Mouse (Mus musculus): ENCODE data around the gene Sgsm3. TPM values are rescaled to one million over a fixed set of nuclear protein-coding genes. Genes with fewer than 3 reads are reported as not detected.

Gene Sgsm3
- total and polyA plus RNA-seq, 2 experiments from 2014 or later, result 60.6 to 91.4 TPM

DNA sequence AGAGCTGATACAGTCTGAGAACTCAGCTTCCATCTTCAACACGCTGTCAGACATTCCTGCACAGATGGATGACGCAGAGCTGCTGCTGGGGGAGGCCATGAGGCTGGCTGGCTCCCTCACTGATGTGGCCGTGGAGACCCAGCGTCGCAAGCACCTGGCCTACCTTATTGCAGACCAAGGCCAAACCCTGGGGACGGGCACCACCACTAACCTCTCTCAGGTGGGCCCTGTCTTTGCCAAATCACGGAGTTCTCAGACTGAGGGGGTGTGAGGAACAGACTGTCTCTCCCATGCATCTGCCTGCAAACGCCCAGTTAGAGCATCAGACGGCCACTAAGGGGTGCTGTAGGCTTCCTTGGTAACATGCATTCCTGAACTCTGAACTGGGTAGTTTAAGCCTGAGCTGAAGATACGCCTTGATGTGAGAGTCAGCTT is 31.1 kb downstream of the Sgsm3 start:
- H3K9me3 ChIP-seq (ENCODE audit: low read length), result no peaks in the 10 kb centered on the region
- no peak overlapping the region for H3K4me2 ChIP-seq (ENCODE audit: low read depth, low read length)
- no peak overlapping the region for H3K27ac ChIP-seq
- 65% methylated on average over 10 of the region's 10 CpGs for WGBS
- TF ChIP-seq CTCF (IDR thresholded peaks at IDR 0.05; ENCODE audit: low read depth), result peak; percentile 58
- H3K27me3 ChIP-seq (ENCODE audit: insufficient read depth, low read length), result no peaks in the 10 kb centered on the region
- DNase-seq (ENCODE audit: low spot score), result peak; percentile 49
- no peak for ATAC-seq
- no peak overlapping the region for H3K9ac ChIP-seq (replicated peaks; ENCODE audit: low read length)
- no peaks in the 10 kb centered on the region; the same call in 1 of the 2 replicates for H3K4me1 ChIP-seq (ENCODE audit: insufficient read depth, low read length)
- H3K4me3 ChIP-seq (ENCODE audit: low read length), result no peak overlapping the region
- peaks cover 42% of the 10 kb centered on the region for H3K36me3 ChIP-seq (ENCODE audit: insufficient read depth, low read length)

DNA sequence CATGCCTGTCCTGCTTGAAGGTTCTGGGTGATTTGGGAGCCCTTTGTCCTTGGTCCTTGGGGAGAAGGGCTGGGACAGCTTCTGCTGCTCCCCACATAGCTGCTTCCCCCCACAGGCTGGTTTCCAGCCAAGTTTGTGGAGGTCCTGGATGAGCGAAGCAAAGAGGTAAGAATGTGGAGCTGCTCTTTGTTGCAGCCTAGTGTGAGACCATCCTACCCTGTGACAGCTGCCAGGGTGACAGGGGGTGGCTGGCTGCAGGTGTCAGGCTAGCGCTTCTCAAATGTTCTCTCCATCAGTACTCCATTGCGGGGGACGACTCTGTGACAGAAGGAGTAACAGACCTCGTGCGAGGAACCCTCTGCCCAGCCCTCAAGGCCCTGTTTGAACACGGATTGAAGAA is 32.5 kb downstream of the Sgsm3 start:
- peak overlapping the region; percentile 48 for H3K27ac ChIP-seq
- no peak for ATAC-seq
- H3K27me3 ChIP-seq (ENCODE audit: insufficient read depth, low read length), result no peaks in the 10 kb centered on the region
- H3K9me3 ChIP-seq (ENCODE audit: low read length), result no peaks in the 10 kb centered on the region
- H3K4me2 ChIP-seq (ENCODE audit: low read depth, low read length), result no peak overlapping the region
- H3K4me3 ChIP-seq (ENCODE audit: low read length), result no peak overlapping the region
- peaks cover 48% of the 10 kb centered on the region for H3K36me3 ChIP-seq (ENCODE audit: insufficient read depth, low read length)
- peak; percentile 30 for DNase-seq (ENCODE audit: low spot score)
- H3K4me1 ChIP-seq (ENCODE audit: insufficient read depth, low read length), result no peaks in the 10 kb centered on the region; the same call in 1 of the 2 replicates
- TF ChIP-seq CTCF (IDR thresholded peaks at IDR 0.05; ENCODE audit: low read depth), result no peak
- 69% methylated on average over 7 of the region's 7 CpGs for whole genome bisulfite sequencing
- no peak overlapping the region for H3K9ac ChIP-seq (replicated peaks; ENCODE audit: low read length)

GRCm38 (mm10) chr15:81011523-81011922 is 34.0 kb downstream of the Sgsm3 start:
- 75% methylated on average over 3 of the region's 3 CpGs for WGBS

GRCm38 (mm10) chr15:81012359-81012758 is 34.8 kb downstream of the Sgsm3 start:
- H3K9ac ChIP-seq (replicated peaks; ENCODE audit: low read length), result no peak overlapping the region
- 94% methylated on average over 4 of the region's 4 CpGs for WGBS
- no peak for TF ChIP-seq CTCF (IDR thresholded peaks at IDR 0.05; ENCODE audit: low read depth)
- DNase-seq (ENCODE audit: low spot score) (no peak), ATAC-seq (no peak)
- H3K27me3 ChIP-seq (ENCODE audit: insufficient read depth, low read length), result no peaks in the 10 kb centered on the region
- no peak overlapping the region for H3K4me3 ChIP-seq (ENCODE audit: low read length)
- no peaks in the 10 kb centered on the region for H3K9me3 ChIP-seq (ENCODE audit: low read length)
- no peak overlapping the region for H3K4me2 ChIP-seq (ENCODE audit: low read depth, low read length)
- no peaks in the 10 kb centered on the region; the same call in 1 of the 2 replicates for H3K4me1 ChIP-seq (ENCODE audit: insufficient read depth, low read length)
- no peak overlapping the region for H3K27ac ChIP-seq
- peaks cover 56% of the 10 kb centered on the region for H3K36me3 ChIP-seq (ENCODE audit: insufficient read depth, low read length)

More at GRCm38 (mm10) chr15:81011523-81011922, 34.0 kb downstream of the Sgsm3 start:
- ATAC-seq, result no peak
- H3K27ac ChIP-seq, result no peak overlapping the region
- no peaks in the 10 kb centered on the region for H3K27me3 ChIP-seq (ENCODE audit: insufficient read depth, low read length)
- H3K4me2 ChIP-seq (ENCODE audit: low read depth, low read length), result no peak overlapping the region
- H3K36me3 ChIP-seq (ENCODE audit: insufficient read depth, low read length), result peaks cover 55% of the 10 kb centered on the region
- TF ChIP-seq CTCF (IDR thresholded peaks at IDR 0.05; ENCODE audit: low read depth), result no peak
- H3K9me3 ChIP-seq (ENCODE audit: low read length), result no peaks in the 10 kb centered on the region
- no peaks in the 10 kb centered on the region; the same call in 1 of the 2 replicates for H3K4me1 ChIP-seq (ENCODE audit: insufficient read depth, low read length)
- H3K4me3 ChIP-seq (ENCODE audit: low read length), result no peak overlapping the region
- H3K9ac ChIP-seq (replicated peaks; ENCODE audit: low read length), result no peak overlapping the region
- no peak for DNase-seq (ENCODE audit: low spot score)

DNA sequence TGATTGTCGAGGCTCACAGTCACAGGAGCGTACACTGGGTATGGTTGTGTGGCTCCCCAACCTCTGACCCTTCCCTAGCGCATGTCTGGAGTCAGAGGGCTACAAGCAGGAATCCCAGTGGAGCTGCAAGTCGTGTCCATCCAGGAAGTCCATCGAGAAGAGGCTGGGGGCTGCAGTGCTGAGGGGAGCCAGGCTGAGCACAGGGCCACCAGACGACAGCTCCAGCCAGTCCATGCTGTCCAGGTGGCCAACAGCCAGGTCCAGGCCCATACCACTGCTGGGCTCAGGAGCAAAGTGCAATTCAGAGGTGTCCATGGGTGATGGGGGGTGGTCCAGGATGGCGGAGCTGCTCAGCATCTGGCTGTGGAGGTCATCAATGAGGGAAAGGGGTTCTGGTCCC is 35.6 kb downstream of the Sgsm3 start:
- WGBS, result 82% methylated on average over 7 of the region's 7 CpGs
- Histone ChIP-seq H3K4me1 (ENCODE audit: insufficient read depth, low read length) (no peaks in the 10 kb centered on the region; the same call in 1 of the 2 replicates), H3K27ac (no peak overlapping the region), H3K9me3 (ENCODE audit: low read length) (no peaks in the 10 kb centered on the region), H3K36me3 (ENCODE audit: insufficient read depth, low read length) (peaks cover 65% of the 10 kb centered on the region), H3K9ac (replicated peaks; ENCODE audit: low read length) (no peak overlapping the region), H3K4me3 (ENCODE audit: low read length) (no peak overlapping the region), H3K4me2 (ENCODE audit: low read depth, low read length) (no peak overlapping the region), H3K27me3 (ENCODE audit: insufficient read depth, low read length) (no peaks in the 10 kb centered on the region)
- ATAC-seq, result no peak
- no peak for TF ChIP-seq CTCF (IDR thresholded peaks at IDR 0.05; ENCODE audit: low read depth)
- DNase-seq (ENCODE audit: low spot score), result no peak

DNA sequence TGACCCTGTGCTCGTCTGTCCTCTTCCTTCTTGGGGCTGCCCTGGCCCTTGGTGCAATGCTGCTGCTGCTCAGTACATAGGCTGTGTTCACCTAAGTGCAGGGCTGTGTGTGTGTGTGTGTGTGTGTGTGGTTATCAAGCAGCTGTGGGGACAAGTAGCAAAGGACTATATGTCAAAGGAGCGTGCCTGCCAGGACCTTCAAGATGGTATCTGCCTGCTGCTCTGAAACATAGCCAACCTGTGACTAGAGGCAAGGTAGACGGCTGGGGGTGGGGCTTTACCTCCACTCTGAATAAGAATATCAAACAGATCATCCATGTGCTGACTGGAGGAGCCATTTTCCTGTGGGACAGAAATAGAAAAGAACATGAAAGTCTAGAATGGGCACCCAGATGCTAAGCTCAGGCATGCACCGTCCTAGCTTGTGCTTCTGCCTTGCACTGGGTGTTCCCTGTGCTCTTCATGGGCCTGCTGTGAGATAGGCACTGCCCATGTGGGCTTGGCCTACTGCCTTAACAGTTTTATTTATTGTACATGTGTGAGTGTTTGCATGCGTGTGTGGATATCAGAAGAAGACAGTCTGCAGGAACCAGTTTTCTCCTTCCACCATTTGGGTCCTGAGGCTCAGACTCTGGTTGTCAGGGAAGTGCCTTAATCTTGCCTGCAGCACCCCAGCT is 37.6 kb downstream of the Sgsm3 start:
- WGBS, result 86% methylated on average over 5 of the region's 5 CpGs
- Histone ChIP-seq H3K4me2 (ENCODE audit: low read depth, low read length) (no peak overlapping the region), H3K9me3 (ENCODE audit: low read length) (no peaks in the 10 kb centered on the region), H3K4me3 (ENCODE audit: low read length) (no peak overlapping the region), H3K27ac (no peak overlapping the region), H3K36me3 (ENCODE audit: insufficient read depth, low read length) (peaks cover 66% of the 10 kb centered on the region), H3K27me3 (ENCODE audit: insufficient read depth, low read length) (no peaks in the 10 kb centered on the region), H3K9ac (replicated peaks; ENCODE audit: low read length) (no peak overlapping the region), H3K4me1 (ENCODE audit: insufficient read depth, low read length) (no peaks in the 10 kb centered on the region)
- ATAC-seq (no peak), DNase-seq (ENCODE audit: low spot score) (no peak)
- no peak for TF ChIP-seq CTCF (IDR thresholded peaks at IDR 0.05; ENCODE audit: low read depth)

DNA sequence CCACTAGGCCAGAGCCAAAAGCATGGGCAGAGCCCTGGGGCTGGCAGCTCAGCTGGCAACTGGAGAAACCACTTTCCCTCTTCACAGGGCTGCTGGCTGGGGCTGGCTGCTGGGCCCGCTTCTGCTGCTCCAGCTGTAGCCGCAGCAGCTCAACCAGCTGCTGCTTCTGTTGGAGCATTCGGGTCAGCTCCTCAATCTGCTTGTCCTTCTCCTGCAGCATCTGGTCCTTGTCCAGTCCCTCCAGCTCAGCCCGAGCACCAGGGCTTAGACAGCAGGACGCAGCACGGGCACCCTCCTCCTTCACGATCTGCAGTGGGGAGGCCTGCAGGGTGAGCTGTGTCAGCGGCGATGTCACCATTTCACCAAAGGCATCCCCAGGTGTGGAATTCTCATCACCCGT is 38.9 kb downstream of the Sgsm3 start:
- H3K27me3 ChIP-seq (ENCODE audit: insufficient read depth, low read length), result no peaks in the 10 kb centered on the region
- DNase-seq (ENCODE audit: low spot score) (no peak), ATAC-seq (no peak)
- no peak overlapping the region for H3K9ac ChIP-seq (replicated peaks; ENCODE audit: low read length)
- no peaks in the 10 kb centered on the region for H3K4me1 ChIP-seq (ENCODE audit: insufficient read depth, low read length)
- no peak overlapping the region for H3K4me3 ChIP-seq (ENCODE audit: low read length)
- H3K4me2 ChIP-seq (ENCODE audit: low read depth, low read length), result no peak overlapping the region
- H3K27ac ChIP-seq, result no peak overlapping the region
- no peak for TF ChIP-seq CTCF (IDR thresholded peaks at IDR 0.05; ENCODE audit: low read depth)
- H3K36me3 ChIP-seq (ENCODE audit: insufficient read depth, low read length), result peaks cover 61% of the 10 kb centered on the region
- no peaks in the 10 kb centered on the region for H3K9me3 ChIP-seq (ENCODE audit: low read length)
- 87% methylated on average over 10 of the region's 10 CpGs for WGBS
